Mouse (Mus musculus) testis, adult 2 months (tissue): ENCODE results near the gene Wdr41.

Experiments used
- CTCF ChIP-seq: fragments of 200-500 bp; IDR thresholded peaks from 2 replicates; pipeline ENCODE4 v1.5.1; 2012; ENCODE audit warnings: low read depth, mild to moderate bottlenecking, inconsistent platforms, low read length, moderate library complexity; ENCODE audit not compliant: control insufficient read depth, insufficient read depth, insufficient replicate concordance
- POLR2A ChIP-seq: fragments of 200-500 bp; IDR thresholded peaks from 2 replicates; pipeline ENCODE4 v1.6.1; 2012; ENCODE audit warnings: low read depth, mild to moderate bottlenecking, inconsistent platforms, low read length, moderate library complexity; ENCODE audit not compliant: control insufficient read depth

DNA sequence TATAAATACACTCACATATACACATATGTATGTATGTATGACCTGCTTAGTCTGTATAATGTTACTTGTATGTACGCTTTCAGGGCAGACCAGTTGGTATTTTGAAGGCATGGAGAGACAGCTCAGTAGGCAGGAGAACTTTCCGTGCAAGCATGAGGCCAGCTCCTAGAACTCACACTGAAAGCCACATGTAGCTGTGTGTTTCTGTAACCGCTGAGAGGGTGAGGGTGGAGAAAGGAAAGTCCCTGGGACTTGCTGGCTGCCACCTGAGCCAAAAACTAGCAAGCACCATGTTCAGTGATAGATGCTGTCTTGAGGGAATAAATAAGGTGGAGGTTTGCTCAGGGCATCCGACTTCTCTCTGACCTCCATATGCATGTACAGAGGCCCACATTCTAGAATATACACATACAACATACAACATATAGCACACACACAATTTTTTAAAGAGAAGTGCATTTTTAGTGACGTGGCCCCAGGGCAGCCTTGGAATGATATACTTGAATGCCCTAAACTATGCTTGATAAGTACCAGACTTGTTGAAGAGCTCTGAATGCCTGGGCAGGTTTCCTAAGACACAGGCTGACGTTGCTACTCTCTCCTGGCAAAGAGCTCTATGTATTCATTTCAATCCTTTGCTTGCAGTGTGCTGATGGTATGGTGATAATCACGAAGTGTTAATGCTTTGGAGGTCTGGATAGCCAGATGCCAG, 35.6 kb downstream of the Wdr41 start:
- no peak for TF ChIP-seq CTCF
- no peak for TF ChIP-seq POLR2A
